In genomic region chr19:47049840-47050239, GRCm38 (mm10) we compare ENCODE assay signal across 8 mouse cellular contexts. TPM values are rescaled to one million over a fixed set of nuclear protein-coding genes. Genes with fewer than 3 reads are reported as not detected.
DNase-seq lines count a peak whose midpoint lies in the region; ATAC-seq and TF ChIP-seq lines count a peak whose summit lies in the region.

No protein-coding gene starts in this region.

- no peak overlapping the region; the same call in 1 of the 2 replicates for H3K27ac ChIP-seq in left cerebral cortex, adult 2 months
- H3K27ac ChIP-seq in cortical plate, adult 2 months (ENCODE audit: insufficient read depth, low read length) = no peak overlapping the region
- no peak overlapping the region; the same call in 1 of the 2 replicates for H3K27ac ChIP-seq in hindbrain, embryonic 12.5 days
- H3K27ac ChIP-seq in midbrain, embryonic 15.5 days = peak overlapping the region; percentile 93

- DNase-seq in left cerebral cortex, adult 2 months (ENCODE audit: extremely low spot score in 1 of 2, low spot score in 2 of 2) = no peak
- DNase-seq in left cerebral cortex, postnatal 36 days (ENCODE audit: low spot score in 2 of 2) = no peak
- no peak for DNase-seq in natural killer cell, adult 2 months (ENCODE audit: low spot score in 2 of 2)
- DNase-seq in urinary bladder, adult 2 months (ENCODE audit: low spot score) = no peak

- peak overlapping the region; percentile 68 for H3K4me2 ChIP-seq in hindbrain, embryonic 12.5 days (replicated peaks)
- H3K4me2 ChIP-seq in midbrain, embryonic 15.5 days = peak overlapping the region; percentile 74

- ATAC-seq in hindbrain, embryonic 12.5 days (ENCODE audit: low FRiP score) = no peak
- peak; percentile 59; the same call in 1 of the 2 replicates for ATAC-seq in midbrain, embryonic 15.5 days (replicated peaks)
- ATAC-seq in megakaryocyte progenitor cell, adult 5-6 weeks (replicated peaks; ENCODE audit: poor library complexity) = no peak

- H3K4me3 ChIP-seq in left cerebral cortex, adult 2 months = peak overlapping the region; percentile 73
- H3K4me3 ChIP-seq in cortical plate, adult 2 months (ENCODE audit: insufficient read depth, low read length) = peak overlapping the region; percentile 79
- H3K4me3 ChIP-seq in hindbrain, embryonic 12.5 days = peak overlapping the region; percentile 61
- peak overlapping the region; percentile 82 for H3K4me3 ChIP-seq in midbrain, embryonic 15.5 days

- intact Hi-C loops in left cerebral cortex, adult 2 months (cut with DNase I) = loop anchor here (5.0 kb wide), 1 partner anchor 378 kb away; the partner anchor contains the start of gene Cyp17a1
- intact Hi-C loops in left cerebral cortex, postnatal 36 days (cut with DNase I) = loop anchor here (5.0 kb wide), 1 partner anchor 173 kb away; no protein-coding TSS in a partner anchor

- peaks cover 5% of the 10 kb centered on the region for H3K4me1 ChIP-seq in cortical plate, adult 2 months (ENCODE audit: control insufficient read depth, insufficient read depth, low read length)
- peaks cover 16% of the 10 kb centered on the region for H3K4me1 ChIP-seq in hindbrain, embryonic 12.5 days
- H3K4me1 ChIP-seq in midbrain, embryonic 15.5 days = peaks cover 18% of the 10 kb centered on the region

- TF ChIP-seq POLR2A in cortical plate, adult 2 months (IDR thresholded peaks at IDR 0.05; ENCODE audit: extremely low read depth, insufficient read depth, low read length) = no peak

- H3K9me3 ChIP-seq in hindbrain, embryonic 12.5 days (replicated peaks) = no peaks in the 10 kb centered on the region
- H3K9me3 ChIP-seq in midbrain, embryonic 15.5 days = no peaks in the 10 kb centered on the region

- peaks cover 24% of the 10 kb centered on the region for H3K36me3 ChIP-seq in hindbrain, embryonic 12.5 days
- H3K36me3 ChIP-seq in midbrain, embryonic 15.5 days (replicated peaks) = peaks cover 11% of the 10 kb centered on the region; the same call in 1 of the 2 replicates

- no peak for TF ChIP-seq CTCF in left cerebral cortex, adult 2 months (IDR thresholded peaks at IDR 0.05)
- no peak for TF ChIP-seq CTCF in cortical plate, adult 2 months (IDR thresholded peaks at IDR 0.05; ENCODE audit: extremely low read depth, insufficient read depth, low read length)

- no peaks in the 10 kb centered on the region for H3K27me3 ChIP-seq in hindbrain, embryonic 12.5 days
- 0 out of 2 replicates have a peak, but pooled peaks cover under 1% of the 10 kb centered on the region for H3K27me3 ChIP-seq in midbrain, embryonic 15.5 days (replicated peaks)

- H3K9ac ChIP-seq in hindbrain, embryonic 12.5 days = peak overlapping the region; percentile 87
- H3K9ac ChIP-seq in midbrain, embryonic 15.5 days = peak overlapping the region; percentile 86

- 11% methylated on average over 7 of the region's 7 CpGs for WGBS in hindbrain, embryonic 12.5 days
- 8% methylated on average over 7 of the region's 7 CpGs for WGBS in midbrain, embryonic 15.5 days

RNA-seq across cellular contexts. Expression of gene Pcgf6, which starts 0.9 kb away (rescaled TPM):
- total RNA-seq in left cerebral cortex, adult 2 months (2021) = 10 to 100 TPM; 20.0 to 20.1 TPM
- 10 to 100 TPM; 11.7 to 18.1 TPM for total RNA-seq in left cerebral cortex, postnatal 36 days (2021)
- polyA plus RNA-seq in cortical plate, adult 2 months (2012; rRNA removed) = 35.5 and 38.3 TPM in 2 replicates
- 30.4 and 31.1 TPM in 2 replicates for polyA plus RNA-seq in hindbrain, embryonic 12.5 days (2016; fragmentation: Nextera tagmentation; extraction: Ambion mirVana)
- polyA plus RNA-seq in midbrain, embryonic 15.5 days (2015; fragmentation: Nextera tagmentation; extraction: Ambion mirVana) = 30.9 and 33.5 TPM in 2 replicates
- total RNA-seq in megakaryocyte progenitor cell, adult 5-6 weeks (2015) = 22.8 and 29.0 TPM in 2 replicates
- 9.1 and 14.2 TPM in 2 replicates for total RNA-seq in megakaryocyte progenitor cell, adult 5-6 weeks (2017)
- polyA plus RNA-seq in urinary bladder, adult 2 months (2012; rRNA removed) = 25.4 and 34.1 TPM in 2 replicates

RNA-seq across cellular contexts. Expression of gene Taf5, which starts 17.7 kb away (rescaled TPM):
- 1 to 10 TPM; 6.7 to 7.1 TPM for total RNA-seq in left cerebral cortex, adult 2 months (2021)
- 1 to 10 TPM; 5.9 to 6.0 TPM for total RNA-seq in left cerebral cortex, postnatal 36 days (2021)
- polyA plus RNA-seq in cortical plate, adult 2 months (2012; rRNA removed) = 3.8 and 4.1 TPM in 2 replicates
- polyA plus RNA-seq in hindbrain, embryonic 12.5 days (2016; fragmentation: Nextera tagmentation; extraction: Ambion mirVana) = 10.7 and 11.2 TPM in 2 replicates
- 6.4 and 6.6 TPM in 2 replicates for polyA plus RNA-seq in midbrain, embryonic 15.5 days (2015; fragmentation: Nextera tagmentation; extraction: Ambion mirVana)
- 17.0 and 18.7 TPM in 2 replicates for total RNA-seq in megakaryocyte progenitor cell, adult 5-6 weeks (2015)
- total RNA-seq in megakaryocyte progenitor cell, adult 5-6 weeks (2017) = 20.6 and 25.7 TPM in 2 replicates
- polyA plus RNA-seq in urinary bladder, adult 2 months (2012; rRNA removed) = 2.9 and 3.1 TPM in 2 replicates

RNA-seq across cellular contexts. Expression of gene Nt5c2, which starts 34.9 kb away (rescaled TPM):
- total RNA-seq in left cerebral cortex, adult 2 months (2021) = 10 to 100 TPM; 73.7 to 82.1 TPM
- total RNA-seq in left cerebral cortex, postnatal 36 days (2021) = 10 to 100 TPM; 68.1 to 78.8 TPM
- 46.7 and 50.3 TPM in 2 replicates for polyA plus RNA-seq in cortical plate, adult 2 months (2012; rRNA removed)
- 85.3 and 89.1 TPM in 2 replicates for polyA plus RNA-seq in hindbrain, embryonic 12.5 days (2016; fragmentation: Nextera tagmentation; extraction: Ambion mirVana)
- 87.7 and 90.5 TPM in 2 replicates for polyA plus RNA-seq in midbrain, embryonic 15.5 days (2015; fragmentation: Nextera tagmentation; extraction: Ambion mirVana)
- total RNA-seq in megakaryocyte progenitor cell, adult 5-6 weeks (2015) = 52.5 and 59.4 TPM in 2 replicates
- total RNA-seq in megakaryocyte progenitor cell, adult 5-6 weeks (2017) = 79.3 and 80.0 TPM in 2 replicates
- polyA plus RNA-seq in urinary bladder, adult 2 months (2012; rRNA removed) = 34.1 and 36.3 TPM in 2 replicates

RNA-seq across cellular contexts. Expression of gene Ina, which starts 35.3 kb away (rescaled TPM):
- 100 to 1,000 TPM; 219 to 227 TPM for total RNA-seq in left cerebral cortex, adult 2 months (2021)
- 100 to 1,000 TPM; 209 to 221 TPM for total RNA-seq in left cerebral cortex, postnatal 36 days (2021)
- polyA plus RNA-seq in cortical plate, adult 2 months (2012; rRNA removed) = 124 and 127 TPM in 2 replicates
- polyA plus RNA-seq in hindbrain, embryonic 12.5 days (2016; fragmentation: Nextera tagmentation; extraction: Ambion mirVana) = 578 and 632 TPM in 2 replicates
- 589 and 592 TPM in 2 replicates for polyA plus RNA-seq in midbrain, embryonic 15.5 days (2015; fragmentation: Nextera tagmentation; extraction: Ambion mirVana)
- 0.22 TPM in 1 of 2 replicates, not detected in the other for total RNA-seq in megakaryocyte progenitor cell, adult 5-6 weeks (2015)
- not detected in 2 replicates for total RNA-seq in megakaryocyte progenitor cell, adult 5-6 weeks (2017)
- polyA plus RNA-seq in urinary bladder, adult 2 months (2012; rRNA removed) = 0.03 and 0.10 TPM in 2 replicates

RNA-seq across cellular contexts. Expression of gene Usmg5, which starts 40.6 kb away (rescaled TPM):
- total RNA-seq in left cerebral cortex, adult 2 months (2021) = 100 to 1,000 TPM; 682 to 687 TPM
- total RNA-seq in left cerebral cortex, postnatal 36 days (2021) = 100 to 1,000 TPM; 648 to 693 TPM
- 897 and 1,011 TPM in 2 replicates for polyA plus RNA-seq in cortical plate, adult 2 months (2012; rRNA removed)
- polyA plus RNA-seq in hindbrain, embryonic 12.5 days (2016; fragmentation: Nextera tagmentation; extraction: Ambion mirVana) = 1,230 and 1,343 TPM in 2 replicates
- 1,240 and 1,355 TPM in 2 replicates for polyA plus RNA-seq in midbrain, embryonic 15.5 days (2015; fragmentation: Nextera tagmentation; extraction: Ambion mirVana)
- 483 and 581 TPM in 2 replicates for total RNA-seq in megakaryocyte progenitor cell, adult 5-6 weeks (2015)
- total RNA-seq in megakaryocyte progenitor cell, adult 5-6 weeks (2017) = 452 and 544 TPM in 2 replicates
- 429 and 491 TPM in 2 replicates for polyA plus RNA-seq in urinary bladder, adult 2 months (2012; rRNA removed)
